Mouse (Mus musculus) lung, postnatal 36 days (tissue): ENCODE measurements at regions not wholly inside any gene's neighbourhood (a gene's known extent, or its start where the extent isn't known, plus 50 kb on each side); places are given as distances from the start of the nearest gene placed in this dataset.
"Not testable (repeated sequence)": the region's sequence is repeated elsewhere in the genome, so short reads cannot be mapped to it uniquely, and the experiment has no call there.

Source experiments
- DNase-seq: peaks from one replicate; pipeline ENCODE4 v3.0.0; 2022; ENCODE audit warnings: mixed read lengths

DNA sequence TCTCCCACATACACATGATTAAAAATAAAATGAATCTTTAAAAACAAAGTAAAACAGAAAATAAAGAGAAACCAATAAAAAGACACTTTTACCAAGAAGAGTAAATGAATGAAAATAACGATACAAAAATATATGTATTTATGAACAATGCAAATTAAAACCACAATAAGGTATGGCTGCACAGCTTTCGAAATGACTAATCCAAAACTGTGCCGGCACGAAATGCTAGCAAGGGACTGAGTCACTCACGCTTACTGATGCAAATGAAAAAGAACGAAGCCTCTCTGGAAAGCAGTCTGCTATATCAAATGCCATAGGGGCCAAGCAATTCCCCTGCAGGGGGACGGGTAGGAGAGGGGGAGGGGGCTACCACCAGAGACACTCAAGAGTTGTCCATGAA is 704.0 kb downstream of the 4930447A16Rik start:
- no peak for DNase-seq

DNA sequence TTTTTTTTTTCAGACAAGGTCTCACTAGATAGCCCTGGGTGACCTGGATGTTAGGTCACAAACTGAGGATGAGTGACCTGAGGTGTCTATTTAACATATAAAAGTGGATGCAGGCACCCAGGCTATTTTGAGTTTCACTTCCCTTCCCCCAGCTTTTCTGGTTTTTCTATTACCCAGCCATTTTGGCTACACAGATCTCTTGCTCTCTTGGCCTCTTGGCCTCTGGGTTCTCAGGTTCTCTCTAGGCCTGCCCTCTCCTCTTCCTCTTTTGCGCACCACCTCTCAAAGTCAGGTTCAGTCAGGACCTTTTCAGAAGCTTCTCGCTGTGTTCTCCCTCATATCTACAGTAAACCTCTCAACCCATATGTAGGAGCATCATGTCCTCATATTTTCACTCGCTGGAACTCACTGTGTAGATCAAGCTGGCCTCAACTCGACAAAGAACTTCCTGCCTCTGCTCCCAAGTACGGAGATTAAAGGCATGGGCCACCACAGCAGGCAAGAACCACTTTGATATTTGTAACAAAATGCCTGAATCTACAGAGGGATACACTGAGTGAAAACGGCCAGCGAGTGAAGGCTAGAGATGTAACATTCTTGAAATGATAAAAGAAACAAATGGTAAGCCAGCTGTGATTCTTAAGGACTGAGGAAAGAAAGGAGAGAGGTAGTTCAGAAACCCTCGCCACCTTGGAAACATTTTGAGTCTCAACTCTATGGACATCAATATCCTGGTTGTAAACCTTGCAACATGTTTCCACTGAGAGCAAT is 704.7 kb downstream of the 4930447A16Rik start:
- no peak for DNase-seq

DNA sequence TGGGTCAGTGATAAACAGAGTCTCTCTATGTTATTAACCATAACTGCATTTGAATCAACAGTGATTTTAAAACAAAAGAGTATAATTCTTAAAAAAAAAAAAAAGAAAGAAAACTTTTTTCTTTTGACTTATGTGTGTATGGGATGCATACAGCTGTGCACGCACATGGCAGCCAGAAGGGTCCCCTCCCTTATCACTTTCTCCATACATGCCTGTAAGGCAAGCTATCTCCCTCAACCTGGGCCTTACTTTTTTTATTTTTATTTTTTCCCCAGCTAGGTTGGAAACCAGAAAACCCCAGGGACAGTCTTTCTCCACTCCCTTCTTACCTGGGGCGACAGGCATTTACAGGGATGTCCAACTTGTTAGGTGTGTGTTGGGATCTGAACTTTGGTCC is 705.3 kb downstream of the 4930447A16Rik start:
- no peak for DNase-seq

DNA sequence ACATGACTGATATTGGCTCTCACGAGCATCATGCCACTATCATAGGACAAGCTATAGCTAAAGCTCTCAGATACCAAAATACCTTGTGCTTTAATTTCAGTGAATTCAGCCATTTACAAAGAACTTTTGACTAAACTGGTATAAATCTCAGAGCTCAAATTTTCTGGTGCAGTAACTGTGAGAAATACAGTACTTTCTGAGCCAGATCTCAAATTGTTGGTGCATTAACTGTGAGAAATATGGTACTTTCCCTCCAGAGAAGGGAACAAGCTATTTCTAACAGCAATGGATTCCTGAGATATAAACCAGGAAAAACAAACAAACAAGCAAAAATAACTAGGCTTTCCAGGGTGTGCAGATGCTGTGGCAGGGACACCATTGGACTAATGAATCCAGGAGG is 714.3 kb downstream of the 4930447A16Rik start:
- DNase-seq: no peak

DNA sequence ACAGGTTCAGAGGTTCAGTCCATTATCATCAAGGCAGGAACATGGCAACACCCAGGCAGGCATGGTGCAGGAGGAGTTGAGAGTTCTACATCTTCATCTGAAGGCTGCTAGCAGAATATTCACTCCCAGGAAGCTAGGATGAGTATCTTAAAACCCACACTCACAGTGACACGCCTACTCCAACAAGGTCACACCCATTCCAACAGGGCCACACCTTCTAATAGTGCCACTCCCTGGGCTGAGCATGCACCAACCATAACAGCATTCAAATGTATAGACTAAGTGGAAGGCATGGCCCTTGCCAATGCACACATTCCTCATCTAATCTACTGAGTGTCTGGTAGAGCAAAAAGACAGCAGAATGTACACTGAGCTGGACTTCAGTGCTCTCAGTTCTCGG is 718.1 kb downstream of the 4930447A16Rik start:
- DNase-seq: no peak

DNA sequence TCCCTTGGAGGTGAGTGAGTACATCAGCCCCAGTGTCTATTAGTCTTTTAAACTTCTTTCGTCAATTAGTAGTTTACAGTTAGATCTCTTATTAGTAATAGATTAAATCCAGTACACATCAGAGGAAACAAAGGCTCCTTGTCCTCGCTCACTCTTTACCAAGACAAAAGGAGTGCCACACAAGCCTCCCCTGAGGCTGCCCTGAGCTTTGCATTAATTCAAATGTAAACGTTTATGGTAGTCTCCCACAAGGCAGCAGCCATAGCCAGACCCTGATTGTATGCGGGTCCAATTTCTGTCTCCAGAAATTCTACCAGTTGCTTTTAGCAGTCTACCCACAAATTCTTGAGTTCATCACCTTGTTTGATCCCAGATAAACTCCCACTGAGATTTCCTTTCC is 726.3 kb downstream of the 4930447A16Rik start:
- no peak for DNase-seq

DNA sequence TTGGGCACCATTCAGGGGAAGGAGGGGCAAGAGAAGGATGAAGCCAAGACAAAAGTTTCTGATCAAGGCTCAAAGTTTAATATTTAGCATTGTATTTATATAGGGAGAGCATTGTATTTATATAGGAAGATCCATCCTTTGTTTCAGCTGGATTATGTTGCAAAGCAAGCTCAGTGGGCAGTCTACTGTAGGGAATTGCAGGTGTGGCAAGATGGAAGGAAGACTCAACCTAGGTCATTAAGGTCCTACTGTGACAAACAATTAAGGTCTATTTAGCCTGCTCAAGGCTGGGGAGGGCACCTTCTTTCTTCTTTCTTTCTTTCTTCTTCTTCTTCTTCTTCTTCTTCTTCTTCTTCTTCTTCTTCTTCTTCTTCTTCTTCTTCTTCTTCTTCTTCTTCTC is 728.5 kb downstream of the 4930447A16Rik start:
- not testable (repeated sequence) for DNase-seq

DNA sequence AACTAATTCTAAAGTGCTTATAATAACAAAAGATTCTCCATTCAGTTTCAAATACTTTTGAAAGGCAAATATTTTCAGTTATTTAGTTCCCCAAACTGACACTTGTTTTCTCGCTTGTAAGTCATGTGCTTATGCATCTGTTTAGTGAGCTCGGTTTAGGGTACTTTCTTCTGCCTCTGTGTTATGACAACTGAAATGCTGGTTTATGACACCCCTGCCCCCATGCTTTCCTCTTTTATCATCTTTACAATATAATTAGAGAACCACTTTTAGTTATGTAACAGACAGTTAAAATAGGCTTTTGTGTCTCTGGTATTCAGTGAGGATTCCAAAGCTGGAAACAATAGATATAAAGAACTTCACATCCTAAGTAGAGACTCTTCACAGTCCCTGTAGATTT is 733.8 kb downstream of the 4930447A16Rik start:
- DNase-seq: no peak

DNA sequence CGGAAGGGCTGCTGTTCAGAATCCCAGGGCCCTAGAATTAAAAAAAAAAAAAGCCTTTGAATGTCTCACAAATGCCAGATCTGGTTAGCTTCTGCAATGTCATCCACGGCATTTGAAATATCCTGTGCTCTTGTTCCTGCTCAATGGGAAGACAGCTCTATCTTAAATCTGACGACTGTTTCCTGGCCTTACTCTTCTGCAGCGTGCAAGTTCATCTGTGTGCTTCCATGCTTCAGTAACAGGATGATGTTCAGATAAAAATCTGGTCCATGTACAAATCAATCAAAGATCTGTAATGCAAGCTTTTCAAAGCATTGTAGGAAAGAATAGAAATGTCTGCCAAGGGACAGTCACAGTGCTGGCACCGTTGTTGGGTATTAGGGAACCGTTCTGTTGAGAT is 738.4 kb downstream of the 4930447A16Rik start:
- peak; percentile 22 for DNase-seq

DNA sequence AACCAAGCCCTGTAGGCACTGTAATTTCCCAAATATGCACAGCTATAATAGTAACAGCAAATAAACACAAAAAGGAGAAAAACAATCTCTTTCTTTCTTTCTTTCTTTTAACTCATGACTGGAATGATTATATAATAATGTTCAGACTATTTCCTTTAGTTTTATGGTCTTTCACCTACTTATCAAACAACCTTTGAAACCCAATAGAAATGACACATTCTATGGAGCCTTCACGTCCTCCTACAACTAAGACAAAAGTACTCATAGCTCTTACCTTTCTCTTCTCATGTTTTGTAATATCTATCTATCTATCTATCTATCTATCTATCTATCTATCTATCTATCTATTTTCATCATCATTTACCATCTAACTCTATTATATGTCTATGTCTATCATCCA is 739.5 kb downstream of the 4930447A16Rik start:
- DNase-seq: no peak

DNA sequence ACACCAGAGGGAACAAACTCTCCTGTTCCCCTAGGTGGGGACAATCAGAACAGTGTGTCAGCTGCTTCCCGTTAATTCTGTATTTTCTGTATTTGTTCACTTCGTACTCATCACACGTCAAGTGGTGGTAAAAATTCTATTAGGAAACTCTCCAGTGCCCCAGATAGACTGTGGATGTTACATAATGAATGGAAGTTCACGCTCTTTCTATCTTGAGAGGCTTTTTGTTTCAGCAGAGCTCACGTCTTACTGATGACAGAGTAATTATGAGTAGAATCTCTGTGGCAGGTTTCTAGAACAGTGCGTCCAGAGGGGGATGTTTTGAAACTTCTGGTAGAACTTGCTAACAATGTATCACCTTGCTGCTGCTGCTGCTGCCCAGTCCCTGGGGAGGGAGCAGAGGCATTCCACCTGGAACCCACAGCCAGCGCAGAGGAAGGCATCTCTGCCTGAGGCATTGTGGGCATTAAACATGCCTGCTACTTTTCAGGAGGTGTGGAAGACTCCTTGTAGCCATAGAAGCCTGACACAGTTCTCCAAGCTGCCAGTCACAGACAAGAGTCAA is 740.6 kb downstream of the 4930447A16Rik start:
- no peak for DNase-seq

DNA sequence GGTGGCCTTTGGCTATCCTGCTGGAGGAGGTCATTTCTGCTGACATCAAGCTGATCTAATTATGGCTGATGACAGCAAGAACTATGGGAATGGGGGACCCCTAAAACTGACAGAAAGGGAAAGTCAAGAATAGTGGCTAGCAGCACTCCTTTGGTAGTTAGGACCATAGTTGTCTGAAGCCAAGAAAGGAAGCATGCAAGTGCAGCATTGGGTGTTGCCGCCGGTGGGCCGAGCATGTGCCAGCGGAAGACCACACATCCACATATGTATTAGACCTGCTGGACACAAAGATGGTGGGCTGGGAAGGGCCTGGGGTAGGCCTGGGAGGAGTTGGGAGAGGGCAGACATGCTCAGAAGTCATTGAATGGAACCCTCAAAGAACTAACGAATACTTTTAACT is 741.1 kb downstream of the 4930447A16Rik start:
- DNase-seq: no peak

DNA sequence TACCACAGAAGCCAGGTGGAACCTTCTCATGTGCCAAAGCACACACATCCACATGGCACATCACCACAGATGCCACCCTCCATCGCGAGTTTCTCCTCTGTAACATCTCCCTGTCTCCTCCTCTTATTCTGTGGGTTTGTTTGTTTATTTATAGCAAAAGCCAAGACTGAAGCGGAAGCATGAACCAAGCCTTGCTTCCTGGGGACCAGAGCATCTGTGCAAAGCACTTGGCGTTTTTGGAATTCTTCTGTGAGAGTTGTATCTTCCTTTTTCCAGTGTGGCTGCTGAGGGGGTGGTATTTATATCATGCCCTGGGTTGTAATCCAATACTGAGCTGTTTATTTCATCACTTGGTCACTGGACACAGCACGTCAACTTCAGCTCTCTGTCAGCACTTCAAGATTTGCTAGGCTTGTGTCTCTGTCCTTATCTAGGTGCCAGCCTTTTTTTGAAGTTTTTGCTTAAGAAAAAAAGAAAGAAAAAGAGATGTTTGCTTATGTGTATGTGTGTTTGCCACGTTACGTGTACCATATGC is 742.3 kb downstream of the 4930447A16Rik start:
- no peak for DNase-seq

DNA sequence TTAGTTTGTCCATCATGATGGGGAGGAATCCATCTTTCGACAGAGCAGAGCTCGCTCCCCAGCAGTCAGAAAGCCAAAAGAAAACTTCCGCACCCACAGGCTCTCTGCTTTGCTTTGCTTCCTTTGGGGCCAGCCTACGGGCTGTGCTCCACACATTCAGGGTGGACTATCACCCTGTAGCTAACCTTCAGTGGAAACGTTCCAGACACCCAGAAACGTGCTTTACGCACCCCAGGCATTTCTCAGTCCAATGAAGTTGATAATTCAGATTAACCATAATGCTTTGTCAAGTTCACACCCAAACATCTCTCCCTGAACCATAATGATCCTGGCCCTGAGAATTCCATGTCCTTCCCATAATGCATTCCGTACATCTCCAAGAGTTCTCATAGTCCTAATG is 743.8 kb downstream of the 4930447A16Rik start:
- DNase-seq: no peak
